Mouse (Mus musculus): ENCODE results near the gene Wdr5. TPM values are rescaled to one million over a fixed set of nuclear protein-coding genes. Genes with fewer than 3 reads are reported as not detected.

Gene Wdr5
- polyA plus RNA-seq, 1 experiment from 2014 or later, result 58.3 TPM

- peak; percentile 62 for ATAC-seq (replicated peaks; ENCODE audit: low FRiP score, low TSS enrichment, low read depth)
- Histone ChIP-seq H3K9ac (ENCODE audit: low read length) (no peak overlapping the region), H3K9me3 (ENCODE audit: control insufficient read depth, low read length) (no peaks in the 10 kb centered on the region), H3K27ac (ENCODE audit: low read depth) (no peak overlapping the region), H3K36me3 (ENCODE audit: control insufficient read depth, insufficient read depth, low read length) (no peaks in the 10 kb centered on the region), H3K4me3 (ENCODE audit: low read depth, low read length) (no peak overlapping the region), H3K27me3 (replicated peaks; ENCODE audit: control insufficient read depth, insufficient read depth, low read length) (no peaks in the 10 kb centered on the region), H3K4me2 (ENCODE audit: low read length) (no peak overlapping the region), H3K4me1 (replicated peaks; ENCODE audit: control insufficient read depth, insufficient read depth, low read length) (peaks cover 21% of the 10 kb centered on the region)
- WGBS, result 20% methylated on average over 7 of the region's 7 CpGs
- peak; percentile 93 for DNase-seq (ENCODE audit: low spot score)
Observed at GRCm38 (mm10) chr2:27552620-27553287, 37.8 kb downstream of the Wdr5 start.

DNA sequence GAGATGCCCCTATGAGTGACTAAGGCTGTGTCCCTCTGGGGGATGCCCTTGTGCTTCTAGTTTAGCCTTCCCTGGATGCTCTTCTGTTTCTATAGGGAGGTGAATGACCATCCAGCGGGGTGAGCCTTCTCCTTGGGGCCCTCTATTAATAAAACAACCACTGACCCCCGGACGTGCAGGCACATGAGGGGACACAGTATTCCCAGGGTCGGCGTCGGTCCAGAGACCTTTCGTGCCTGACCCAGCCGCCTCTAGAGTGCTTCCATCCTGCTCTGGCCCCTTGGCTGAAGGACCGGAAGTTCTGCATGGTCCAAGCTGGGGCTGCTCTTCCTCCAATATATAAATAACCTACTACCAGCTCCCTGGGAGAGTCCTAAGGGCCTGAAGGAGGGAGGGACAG lies 39.4 kb downstream of the Wdr5 start:
- Histone ChIP-seq H3K4me2 (ENCODE audit: low read length) (no peak overlapping the region), H3K4me1 (replicated peaks; ENCODE audit: control insufficient read depth, insufficient read depth, low read length) (peaks cover 21% of the 10 kb centered on the region), H3K36me3 (ENCODE audit: control insufficient read depth, insufficient read depth, low read length) (no peaks in the 10 kb centered on the region), H3K27me3 (replicated peaks; ENCODE audit: control insufficient read depth, insufficient read depth, low read length) (no peaks in the 10 kb centered on the region), H3K9ac (ENCODE audit: low read length) (no peak overlapping the region), H3K27ac (ENCODE audit: low read depth) (no peak overlapping the region; the same call in 1 of the 2 replicates), H3K4me3 (ENCODE audit: low read depth, low read length) (no peak overlapping the region), H3K9me3 (ENCODE audit: control insufficient read depth, low read length) (no peaks in the 10 kb centered on the region)
- no peak for ATAC-seq (replicated peaks; ENCODE audit: low FRiP score, low TSS enrichment, low read depth)
- WGBS, result 54% methylated on average over 9 of the region's 9 CpGs
- DNase-seq (ENCODE audit: low spot score), result no peak

- DNase-seq (ENCODE audit: low spot score), result no peak
- Histone ChIP-seq H3K27ac (ENCODE audit: low read depth) (no peak overlapping the region), H3K4me3 (ENCODE audit: low read depth, low read length) (no peak overlapping the region), H3K4me2 (ENCODE audit: low read length) (no peak overlapping the region), H3K9ac (ENCODE audit: low read length) (no peak overlapping the region), H3K9me3 (ENCODE audit: control insufficient read depth, low read length) (no peaks in the 10 kb centered on the region), H3K4me1 (replicated peaks; ENCODE audit: control insufficient read depth, insufficient read depth, low read length) (peaks cover 21% of the 10 kb centered on the region), H3K36me3 (ENCODE audit: control insufficient read depth, insufficient read depth, low read length) (no peaks in the 10 kb centered on the region), H3K27me3 (replicated peaks; ENCODE audit: control insufficient read depth, insufficient read depth, low read length) (no peaks in the 10 kb centered on the region)
- no peak for ATAC-seq (replicated peaks; ENCODE audit: low FRiP score, low TSS enrichment, low read depth)
- WGBS, result 90% methylated on average over 6 of the region's 6 CpGs
Observed at GRCm38 (mm10) chr2:27556921-27557320, 42.0 kb downstream of the Wdr5 start.

GRCm38 (mm10) chr2:27560708-27561123 lies 45.8 kb downstream of the Wdr5 start:
- H3K9ac ChIP-seq (ENCODE audit: low read length), result no peak overlapping the region
- 77% methylated on average over 7 of the region's 7 CpGs for WGBS
- no peaks in the 10 kb centered on the region for H3K27me3 ChIP-seq (replicated peaks; ENCODE audit: control insufficient read depth, insufficient read depth, low read length)
- no peaks in the 10 kb centered on the region for H3K9me3 ChIP-seq (ENCODE audit: control insufficient read depth, low read length)
- no peak; the same call in 1 of the 2 replicates for ATAC-seq (replicated peaks; ENCODE audit: low FRiP score, low TSS enrichment, low read depth)
- H3K27ac ChIP-seq (ENCODE audit: low read depth), result no peak overlapping the region
- DNase-seq (ENCODE audit: low spot score), result no peak
- no peak overlapping the region for H3K4me2 ChIP-seq (ENCODE audit: low read length)
- peaks cover under 1% of the 10 kb centered on the region; the same call in 1 of the 2 replicates for H3K4me1 ChIP-seq (replicated peaks; ENCODE audit: control insufficient read depth, insufficient read depth, low read length)
- no peak overlapping the region for H3K4me3 ChIP-seq (ENCODE audit: low read depth, low read length)
- no peaks in the 10 kb centered on the region for H3K36me3 ChIP-seq (ENCODE audit: control insufficient read depth, insufficient read depth, low read length)

- DNase-seq (ENCODE audit: low spot score), result no peak
- H3K4me1 ChIP-seq (replicated peaks; ENCODE audit: control insufficient read depth, insufficient read depth, low read length), result no peaks in the 10 kb centered on the region
- no peak overlapping the region for H3K9ac ChIP-seq (ENCODE audit: low read length)
- H3K4me3 ChIP-seq (ENCODE audit: low read depth, low read length), result no peak overlapping the region
- H3K27ac ChIP-seq (ENCODE audit: low read depth), result no peak overlapping the region
- no peak for ATAC-seq (replicated peaks; ENCODE audit: low FRiP score, low TSS enrichment, low read depth)
- no peaks in the 10 kb centered on the region for H3K9me3 ChIP-seq (ENCODE audit: control insufficient read depth, low read length)
- WGBS, result 48% methylated on average over 1 of the region's 1 CpGs
- no peaks in the 10 kb centered on the region for H3K36me3 ChIP-seq (ENCODE audit: control insufficient read depth, insufficient read depth, low read length)
- no peak overlapping the region for H3K4me2 ChIP-seq (ENCODE audit: low read length)
- no peaks in the 10 kb centered on the region for H3K27me3 ChIP-seq (replicated peaks; ENCODE audit: control insufficient read depth, insufficient read depth, low read length)
Observed at GRCm38 (mm10) chr2:27561159-27561558, 46.2 kb downstream of the Wdr5 start.

- 96% methylated on average over 3 of the region's 3 CpGs for WGBS
- H3K27ac ChIP-seq (ENCODE audit: low read depth), result no peak overlapping the region
- H3K9me3 ChIP-seq (ENCODE audit: control insufficient read depth, low read length), result no peaks in the 10 kb centered on the region
- DNase-seq (ENCODE audit: low spot score) (no peak), ATAC-seq (replicated peaks; ENCODE audit: low FRiP score, low TSS enrichment, low read depth) (no peak)
- H3K4me1 ChIP-seq (replicated peaks; ENCODE audit: control insufficient read depth, insufficient read depth, low read length), result no peaks in the 10 kb centered on the region
- H3K4me3 ChIP-seq (ENCODE audit: low read depth, low read length), result no peak overlapping the region
- no peak overlapping the region for H3K4me2 ChIP-seq (ENCODE audit: low read length)
- no peaks in the 10 kb centered on the region for H3K36me3 ChIP-seq (ENCODE audit: control insufficient read depth, insufficient read depth, low read length)
- no peaks in the 10 kb centered on the region for H3K27me3 ChIP-seq (replicated peaks; ENCODE audit: control insufficient read depth, insufficient read depth, low read length)
- no peak overlapping the region for H3K9ac ChIP-seq (ENCODE audit: low read length)
Observed at GRCm38 (mm10) chr2:27561829-27562228, 46.9 kb downstream of the Wdr5 start.

GRCm38 (mm10) chr2:27563641-27564148 lies 48.7 kb downstream of the Wdr5 start:
- Histone ChIP-seq H3K9me3 (ENCODE audit: control insufficient read depth, low read length) (no peaks in the 10 kb centered on the region), H3K27ac (ENCODE audit: low read depth) (no peak overlapping the region), H3K4me2 (ENCODE audit: low read length) (no peak overlapping the region), H3K36me3 (ENCODE audit: control insufficient read depth, insufficient read depth, low read length) (no peaks in the 10 kb centered on the region), H3K9ac (ENCODE audit: low read length) (no peak overlapping the region), H3K27me3 (replicated peaks; ENCODE audit: control insufficient read depth, insufficient read depth, low read length) (no peaks in the 10 kb centered on the region), H3K4me1 (replicated peaks; ENCODE audit: control insufficient read depth, insufficient read depth, low read length) (0 out of 2 replicates have a peak, but pooled peaks cover 2% of the 10 kb centered on the region), H3K4me3 (ENCODE audit: low read depth, low read length) (no peak overlapping the region)
- DNase-seq (ENCODE audit: low spot score) (no peak), ATAC-seq (replicated peaks; ENCODE audit: low FRiP score, low TSS enrichment, low read depth) (no peak)
- WGBS, result 70% methylated on average over 9 of the region's 9 CpGs

- Histone ChIP-seq H3K27me3 (replicated peaks; ENCODE audit: control insufficient read depth, insufficient read depth, low read length) (no peaks in the 10 kb centered on the region), H3K4me2 (ENCODE audit: low read length) (no peak overlapping the region), H3K36me3 (ENCODE audit: control insufficient read depth, insufficient read depth, low read length) (no peaks in the 10 kb centered on the region), H3K4me3 (ENCODE audit: low read depth, low read length) (no peak overlapping the region), H3K9ac (ENCODE audit: low read length) (no peak overlapping the region), H3K4me1 (replicated peaks; ENCODE audit: control insufficient read depth, insufficient read depth, low read length) (0 out of 2 replicates have a peak, but pooled peaks cover 4% of the 10 kb centered on the region), H3K9me3 (ENCODE audit: control insufficient read depth, low read length) (no peaks in the 10 kb centered on the region), H3K27ac (ENCODE audit: low read depth) (no peak overlapping the region)
- DNase-seq (ENCODE audit: low spot score) (no peak), ATAC-seq (replicated peaks; ENCODE audit: low FRiP score, low TSS enrichment, low read depth) (no peak)
- 91% methylated on average over 4 of the region's 4 CpGs for WGBS
Observed at GRCm38 (mm10) chr2:27564694-27565093, 49.7 kb downstream of the Wdr5 start.

Data from intestine, embryonic 14.5 days (tissue).